Mouse (Mus musculus) thymus, postnatal 4 days (tissue): Measurements from ENCODE around the gene Smg6.

Experiments used
- DNase-seq: peaks from one replicate; pipeline ENCODE4 v3.0.0; 2021

Gene Smg6

GRCm38 (mm10) chr11:75051239-75051638 lies 125.6 kb downstream of the Smg6 start:
- no peak for DNase-seq

- DNase-seq = no peak
These were observed 126.3 kb downstream of the Smg6 start for GRCm38 (mm10) chr11:75051712-75052550.

GRCm38 (mm10) chr11:75053020-75053419 lies 127.4 kb downstream of the Smg6 start:
- no peak for DNase-seq

GRCm38 (mm10) chr11:75053722-75054121 lies 128.1 kb downstream of the Smg6 start:
- no peak for DNase-seq

DNA sequence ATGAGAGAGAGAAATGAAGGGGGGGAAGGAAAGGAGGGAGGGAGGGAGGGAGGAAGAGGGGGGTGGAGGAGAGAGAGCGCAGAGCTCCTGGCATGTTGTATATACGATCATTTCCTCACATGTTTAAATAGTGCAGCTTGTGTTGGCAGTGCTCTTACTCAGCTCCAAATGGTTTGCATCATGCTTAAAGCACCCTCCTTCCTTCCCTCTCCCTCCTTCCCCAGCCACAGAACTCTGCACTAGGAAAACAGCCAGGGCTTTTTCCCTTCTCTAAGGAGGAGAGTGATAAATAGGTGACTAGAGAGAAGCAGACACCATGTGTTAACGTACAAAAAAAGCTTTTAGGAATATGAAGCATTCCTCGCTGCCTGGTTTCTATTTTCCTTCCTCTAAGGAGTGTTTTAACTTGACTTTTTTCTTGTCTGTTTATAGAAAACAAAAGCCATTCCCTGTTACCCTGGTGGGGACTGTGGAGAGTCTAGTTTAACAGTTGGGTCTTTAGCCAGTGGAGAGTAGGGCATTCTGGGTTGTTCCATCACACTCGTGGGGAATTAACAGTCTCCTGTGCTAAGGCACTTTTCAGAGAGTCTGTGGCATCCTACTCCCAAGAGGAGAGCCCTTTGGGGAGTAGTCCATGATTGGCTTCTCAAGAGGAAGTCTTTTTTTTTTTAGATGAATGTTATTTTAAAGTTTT lies 128.7 kb downstream of the Smg6 start:
- no peak for DNase-seq

- no peak for DNase-seq
These were observed 129.2 kb downstream of the Smg6 start for GRCm38 (mm10) chr11:75054878-75055214.

DNA sequence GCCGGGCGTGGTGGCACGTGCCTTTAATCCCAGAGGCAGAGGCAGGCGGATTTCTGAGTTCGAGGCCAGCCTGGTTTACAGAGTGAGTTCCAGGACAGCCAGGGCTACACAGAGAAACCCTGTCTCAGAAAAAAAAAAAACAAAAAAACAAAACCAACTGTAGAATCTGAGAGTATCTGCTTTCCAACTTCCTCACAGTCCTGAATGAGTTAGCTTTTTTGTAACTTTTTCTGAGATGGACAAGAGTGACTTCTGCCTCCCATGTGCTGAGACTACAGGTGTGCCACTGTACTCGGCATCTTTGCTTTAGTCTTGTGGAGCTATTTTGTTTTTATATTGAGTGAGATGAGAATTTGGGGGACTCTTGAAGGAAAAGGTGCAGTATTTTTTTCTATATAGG lies 137.0 kb downstream of the Smg6 start:
- DNase-seq = no peak

DNA sequence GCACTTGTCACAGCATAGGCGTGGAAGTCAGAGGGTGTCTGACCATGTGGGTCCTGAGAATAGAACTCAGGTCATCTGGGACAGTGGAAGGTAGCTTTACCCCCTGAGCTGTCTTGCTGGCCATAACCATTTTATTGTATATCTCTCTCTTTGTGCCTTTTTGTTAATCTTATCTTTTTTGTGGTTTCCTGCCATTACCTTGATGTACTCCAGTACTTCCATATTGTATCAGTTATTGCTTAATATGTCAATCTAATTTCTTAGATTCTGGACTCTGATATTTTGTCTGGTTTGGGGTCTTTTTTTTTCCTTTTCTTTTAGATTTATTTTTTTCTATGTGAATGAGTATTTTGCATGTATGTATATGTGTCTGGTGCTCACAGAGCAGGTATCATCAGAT lies 138.6 kb downstream of the Smg6 start:
- no peak for DNase-seq

- DNase-seq = no peak
These were observed 145.7 kb downstream of the Smg6 start for GRCm38 (mm10) chr11:75071352-75071751.

- no peak for DNase-seq
These were observed 147.5 kb downstream of the Smg6 start for GRCm38 (mm10) chr11:75072932-75073625.

DNA sequence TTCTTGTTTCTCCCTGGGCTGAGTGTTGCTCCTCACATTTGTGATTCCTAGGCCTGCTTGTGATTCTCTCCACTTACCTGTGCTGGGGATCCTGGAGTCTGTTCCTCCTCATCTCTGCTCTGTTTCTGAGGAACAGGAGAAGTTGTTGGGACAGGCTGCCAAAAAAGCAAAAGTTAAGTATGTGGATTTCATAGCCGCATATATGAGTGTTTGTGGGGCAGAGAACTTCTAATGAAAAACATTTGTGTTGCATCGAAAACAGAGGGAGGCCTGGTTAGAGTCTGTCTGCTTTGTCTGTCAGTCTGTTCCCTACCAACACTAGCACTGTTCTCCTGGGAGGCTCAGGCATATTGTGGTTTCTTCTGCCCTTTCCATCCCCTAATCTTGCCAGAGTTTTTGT lies 148.1 kb downstream of the Smg6 start:
- DNase-seq = no peak

- DNase-seq = no peak
These were observed 148.9 kb downstream of the Smg6 start for GRCm38 (mm10) chr11:75074543-75074942.

- DNase-seq = no peak
These were observed 153.0 kb downstream of the Smg6 start for GRCm38 (mm10) chr11:75078616-75079015.

GRCm38 (mm10) chr11:75083031-75083430 lies 157.4 kb downstream of the Smg6 start:
- DNase-seq = no peak

DNA sequence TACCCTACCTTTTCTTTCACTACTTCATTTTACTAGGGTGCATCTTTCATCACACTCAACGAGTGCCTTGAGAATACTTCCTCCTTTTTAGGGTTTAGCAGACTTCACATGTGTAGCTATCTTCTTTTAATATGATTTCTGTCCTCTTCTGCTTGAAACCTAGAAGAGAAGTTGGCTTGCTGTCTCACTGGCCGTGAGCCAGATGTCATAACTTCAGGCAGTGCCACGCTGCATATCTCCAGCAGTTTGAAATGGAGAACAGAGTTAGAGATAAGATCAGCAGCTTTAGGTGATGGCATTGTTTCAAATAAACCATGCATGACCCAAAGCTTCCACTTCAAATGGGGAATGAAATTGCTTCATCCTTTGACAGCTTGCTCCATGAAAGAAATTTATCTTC lies 166.5 kb downstream of the Smg6 start:
- DNase-seq = no peak

- no peak for DNase-seq
These were observed 167.0 kb downstream of the Smg6 start for GRCm38 (mm10) chr11:75092656-75093055.

GRCm38 (mm10) chr11:75094759-75095158 lies 169.1 kb downstream of the Smg6 start:
- no peak for DNase-seq

DNA sequence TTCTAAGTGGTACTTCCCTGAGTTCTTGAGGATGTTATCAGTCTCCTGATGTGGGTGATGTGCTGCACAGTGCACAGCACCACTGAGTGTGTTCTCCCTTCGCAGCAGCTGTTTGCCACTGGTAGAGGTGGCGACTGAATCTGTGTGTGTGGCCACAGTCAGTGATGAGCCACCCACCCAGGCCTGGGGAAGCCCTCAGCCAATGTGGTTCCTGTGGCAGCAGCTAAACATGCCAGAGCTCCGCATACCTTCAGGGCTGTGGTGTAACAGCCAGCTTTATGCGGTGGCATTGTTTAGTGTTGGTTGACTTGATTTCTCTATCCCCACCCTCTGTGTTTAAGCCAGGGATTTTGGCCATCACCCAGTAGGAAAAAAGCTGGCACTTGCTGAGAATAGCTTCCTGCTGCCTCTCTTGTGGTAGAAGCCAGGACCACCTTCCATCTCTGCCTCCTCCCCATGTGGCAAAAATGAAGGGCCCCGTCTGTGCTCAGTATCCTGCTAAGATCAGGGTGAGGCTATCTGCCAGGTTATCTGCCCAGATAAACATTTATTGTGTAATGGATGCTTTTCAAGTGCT lies 177.2 kb downstream of the Smg6 start:
- DNase-seq = no peak

GRCm38 (mm10) chr11:75106614-75107013 lies 181.0 kb downstream of the Smg6 start:
- DNase-seq = no peak

DNA sequence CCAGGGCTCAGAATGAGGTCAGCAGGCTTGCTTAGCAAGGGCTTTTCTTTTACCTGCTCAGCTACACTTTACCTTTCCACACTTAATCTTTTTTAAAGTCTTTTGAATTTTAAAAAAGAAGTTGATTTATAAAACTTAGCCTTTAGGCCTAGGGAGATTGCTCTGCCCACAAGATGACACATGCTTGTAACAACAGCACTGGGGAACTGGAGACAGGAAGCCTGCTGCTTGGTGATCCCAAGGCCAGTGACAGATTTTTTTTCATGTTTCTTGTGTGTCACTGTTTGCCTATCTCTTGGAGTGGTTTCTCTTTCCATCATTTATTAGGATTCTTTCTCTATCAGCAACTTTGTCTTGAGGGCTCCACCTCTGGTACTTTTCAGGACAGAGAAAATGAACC lies 183.3 kb downstream of the Smg6 start:
- no peak for DNase-seq

GRCm38 (mm10) chr11:75116379-75116778 lies 190.8 kb downstream of the Smg6 start:
- DNase-seq = no peak

DNA sequence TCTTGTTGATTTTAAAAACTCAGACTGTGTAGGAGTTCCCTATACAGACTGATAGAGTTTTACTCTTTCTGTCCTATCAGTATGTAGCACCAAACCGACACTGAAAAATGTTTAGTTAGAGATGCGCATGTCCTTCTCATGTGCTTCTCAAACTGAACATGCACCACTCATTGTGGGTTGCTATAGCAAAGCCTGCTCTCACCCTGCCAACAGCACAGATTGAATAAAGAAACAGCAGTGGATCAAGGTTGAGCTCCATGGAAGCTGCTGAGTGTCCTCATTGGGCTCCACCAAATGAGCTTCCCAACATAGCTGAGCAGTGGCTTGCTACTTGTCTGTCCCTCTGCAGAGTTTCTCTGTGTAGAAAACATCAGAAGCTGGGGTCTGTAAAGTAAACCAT lies 192.5 kb downstream of the Smg6 start:
- DNase-seq = no peak

DNA sequence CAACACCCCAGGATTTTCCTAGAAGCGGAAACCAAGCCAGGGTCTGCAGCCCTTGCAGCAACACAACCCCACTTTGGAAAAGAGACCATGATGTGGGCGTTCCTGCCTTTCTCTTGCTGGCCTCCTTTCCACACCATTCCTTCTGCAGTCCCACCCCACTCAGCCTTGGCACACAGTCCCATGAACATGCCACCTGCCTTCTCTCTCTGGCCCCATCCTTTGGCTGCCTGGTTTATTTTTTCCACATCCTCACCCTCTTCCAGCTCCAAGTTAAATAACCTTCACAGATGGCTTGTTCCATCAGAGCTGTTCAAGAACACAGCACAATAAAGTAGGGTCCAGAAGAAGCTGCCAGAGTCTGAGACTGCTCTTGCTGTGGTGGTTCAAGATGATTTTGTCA lies 193.7 kb downstream of the Smg6 start:
- DNase-seq = no peak

- no peak for DNase-seq
These were observed 194.2 kb downstream of the Smg6 start for GRCm38 (mm10) chr11:75119841-75120240.
